Mouse (Mus musculus): ENCODE measurements around the gene Akr1c18.

The Akr1c18 gene

DNA sequence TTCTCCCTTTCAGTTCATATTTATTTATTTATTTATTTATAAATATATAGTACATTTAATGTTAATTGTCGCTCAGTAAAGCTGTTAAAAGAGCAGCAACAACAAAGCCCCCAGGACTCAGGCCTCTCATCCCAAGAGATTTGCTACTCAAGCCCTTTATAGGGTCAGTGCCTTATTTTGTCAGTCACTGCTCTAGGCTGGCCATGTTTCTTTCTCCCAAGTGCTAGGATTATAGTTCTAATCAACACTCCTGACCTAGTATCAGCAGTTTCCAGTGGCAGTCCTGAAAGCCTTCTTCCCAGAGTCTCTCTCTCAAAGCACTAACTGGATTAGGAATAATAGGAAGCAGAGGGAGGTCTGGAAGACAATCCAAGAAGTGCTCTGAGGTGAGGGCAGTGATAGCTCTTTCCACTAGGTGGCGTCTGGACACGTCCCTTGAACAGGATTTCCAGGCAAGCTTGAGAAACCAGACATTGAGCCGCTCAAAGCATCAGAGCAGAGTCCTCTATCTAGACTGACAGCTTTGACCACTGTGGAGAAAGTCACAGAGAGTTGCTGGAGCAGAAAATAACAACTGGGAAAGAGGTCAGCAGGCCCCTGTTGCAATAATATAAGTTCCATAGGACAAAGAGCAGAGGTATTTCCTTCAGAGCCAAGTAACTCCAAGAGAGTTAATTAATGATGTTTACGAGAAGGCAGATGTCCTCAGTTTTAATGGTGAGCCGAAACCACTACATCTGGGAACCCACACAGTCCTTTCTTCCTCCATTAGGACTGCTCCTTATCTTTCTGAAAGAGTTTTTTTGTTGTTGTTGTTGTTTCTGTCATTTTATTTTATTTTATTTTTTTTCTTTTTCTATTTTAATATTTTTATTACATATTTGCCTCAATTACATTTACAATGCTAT is 39.9 kb downstream of the Akr1c18 start:
- in situ Hi-C loops (cut with MboI; ENCODE audit: unreplicated experiment in 2 of 2): loop anchor here in 1 of 2 experiments (10.0 to 25.0 kb wide), 2 partner anchors 446 to 502 kb away; partner anchors contain the start of gene Akr1e1

DNA sequence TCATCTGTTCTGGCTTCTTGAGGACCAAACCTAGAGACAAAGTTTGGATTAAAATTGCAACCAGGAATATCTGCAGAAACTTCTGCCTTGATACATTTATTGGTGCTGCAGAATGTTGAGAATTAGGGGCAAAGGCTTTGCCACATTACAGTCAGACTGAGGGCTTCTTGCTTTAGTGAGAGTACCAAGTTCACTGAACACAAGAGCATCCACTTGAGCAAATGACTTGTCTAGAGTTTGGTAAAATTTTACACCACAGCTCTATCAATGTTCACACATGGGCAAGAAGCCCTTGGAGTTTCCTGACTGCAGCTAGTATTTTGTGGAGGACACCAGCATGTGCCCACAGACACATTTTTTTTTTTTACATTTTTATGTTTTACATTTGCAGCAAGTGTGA is 47.7 kb downstream of the Akr1c18 start:
- in situ Hi-C loops (cut with MboI; ENCODE audit: unreplicated experiment in 2 of 2): loop anchor here in 1 of 2 experiments (25.0 kb wide), 1 partner anchor 510 kb away; the partner anchor contains the start of gene Akr1e1

- in situ Hi-C loops (cut with MboI; ENCODE audit: unreplicated experiment in 2 of 2): loop anchor here in 1 of 2 experiments (25.0 kb wide), 1 partner anchor 511 kb away; the partner anchor contains the start of gene Akr1e1
These were observed 48.8 kb downstream of the Akr1c18 start for GRCm38 (mm10) chr13:4101691-4102090.
